Comparison of ENCODE assay signal across 22 mouse cellular contexts in genomic region chr13:102349493-102349892, GRCm38 (mm10).
DNase-seq lines count a peak whose midpoint lies in the region; ATAC-seq lines count a peak whose summit lies in the region.
"Had no signal": no experiment of that assay in that cellular context is flagged by ENCODE, and none has a peak within 500 bp of the region (broad histone marks: within the 10 kb centered on the region; RNA-seq: fewer than 3 reads in every experiment).

No protein-coding gene starts in this region.

- intact Hi-C loops in heart, postnatal 25 days (cut with DNase I): no loop called here
- intact Hi-C loops in heart, postnatal 36 days (cut with DNase I): no loop called here

- no peaks in the 10 kb centered on the region for H3K9me3 ChIP-seq in heart, embryonic 12.5 days (replicated peaks)
- H3K9me3 ChIP-seq in heart, embryonic 14.5 days (ENCODE audit: control insufficient read depth, low read length): no peaks in the 10 kb centered on the region
- no peaks in the 10 kb centered on the region for H3K9me3 ChIP-seq in heart, embryonic 16.5 days (replicated peaks; ENCODE audit: control insufficient read depth, low read length)
- H3K9me3 ChIP-seq: embryonic facial prominence, embryonic 13.5 days; embryonic facial prominence, embryonic 15.5 days; forebrain, embryonic 10.5 days; forebrain, embryonic 12.5 days had no signal

- no peak overlapping the region for H3K4me3 ChIP-seq in heart, embryonic 12.5 days
- H3K4me3 ChIP-seq in heart, embryonic 14.5 days (ENCODE audit: control insufficient read depth in 1 of 2, insufficient read depth in 1 of 2, low read depth in 1 of 2, low read length in 2 of 2): no peak overlapping the region
- no peak overlapping the region for H3K4me3 ChIP-seq in heart, embryonic 16.5 days (ENCODE audit: low read length)
- H3K4me3 ChIP-seq: embryonic facial prominence, embryonic 13.5 days; embryonic facial prominence, embryonic 15.5 days; erythroblast, embryonic 14.5 days; forebrain, embryonic 10.5 days; forebrain, embryonic 12.5 days had no signal

- H3K4me2 ChIP-seq in heart, embryonic 12.5 days: no peak overlapping the region
- peak overlapping the region; percentile 32; the same call in 1 of the 2 replicates for H3K4me2 ChIP-seq in heart, embryonic 14.5 days (ENCODE audit: low read length)
- H3K4me2 ChIP-seq in heart, embryonic 16.5 days (ENCODE audit: low read depth, low read length): peak overlapping the region; percentile 36
- H3K4me2 ChIP-seq: embryonic facial prominence, embryonic 13.5 days; embryonic facial prominence, embryonic 15.5 days; forebrain, embryonic 12.5 days had no signal

- no peak for DNase-seq in heart, adult 9 months (ENCODE audit: low spot score in 2 of 2)
- no peak for DNase-seq in heart, postnatal 25 days (ENCODE audit: low spot score)
- DNase-seq in heart, postnatal 36 days: no peak
- DNase-seq: adrenal gland, adult 2 months; adrenal gland, postnatal 10 days; adrenal gland, postnatal 25 days; cerebellum, adult 11 months; cerebellum, adult 18-20 months; cerebellum, adult 8-10 months; cerebellum, adult 9-11 months; cerebellum, postnatal 14 days; cerebellum, postnatal 36 days; embryo, embryonic 11 days had no signal

- WGBS in heart, embryonic 12.5 days: 78% methylated on average over 1 of the region's 1 CpGs
- 68% methylated on average over 1 of the region's 1 CpGs for WGBS in heart, embryonic 14.5 days
- WGBS in heart, embryonic 16.5 days: 62% methylated on average over 1 of the region's 1 CpGs

- H3K9ac ChIP-seq in heart, embryonic 12.5 days: no peak overlapping the region
- no peak overlapping the region for H3K9ac ChIP-seq in heart, embryonic 14.5 days (ENCODE audit: low read length)
- H3K9ac ChIP-seq in heart, embryonic 16.5 days (ENCODE audit: low read length): no peak overlapping the region
- H3K9ac ChIP-seq: embryonic facial prominence, embryonic 13.5 days; embryonic facial prominence, embryonic 15.5 days; forebrain, embryonic 12.5 days had no signal

- H3K27me3 ChIP-seq in heart, embryonic 12.5 days (replicated peaks): no peaks in the 10 kb centered on the region
- no peaks in the 10 kb centered on the region for H3K27me3 ChIP-seq in heart, embryonic 14.5 days (ENCODE audit: control insufficient read depth, insufficient read depth, low read length)
- no peaks in the 10 kb centered on the region for H3K27me3 ChIP-seq in heart, embryonic 16.5 days (ENCODE audit: control insufficient read depth, insufficient read depth, low read length)
- H3K27me3 ChIP-seq: embryonic facial prominence, embryonic 13.5 days; embryonic facial prominence, embryonic 15.5 days; forebrain, embryonic 12.5 days had no signal

- no peak for ATAC-seq in heart, embryonic 12.5 days (ENCODE audit: insufficient number of reproducible peaks, low FRiP score)
- no peak for ATAC-seq in heart, embryonic 14.5 days (ENCODE audit: insufficient number of reproducible peaks, insufficient read depth, low FRiP score, low read depth)
- peak; percentile 78; the same call in 1 of the 2 replicates for ATAC-seq in heart, embryonic 16.5 days (replicated peaks; ENCODE audit: extremely low read depth, insufficient read depth, low FRiP score)
- ATAC-seq: forebrain, embryonic 14.5 days had no signal

- H3K4me1 ChIP-seq in heart, embryonic 12.5 days (replicated peaks): peaks cover 9% of the 10 kb centered on the region
- peaks cover 4 to 15% of the 10 kb centered on the region in 2 experiments; a peak in 3 of 4 replicates for H3K4me1 ChIP-seq in heart, embryonic 14.5 days (ENCODE audit: control insufficient read depth in 2 of 2, insufficient read depth in 2 of 2, low read length in 2 of 2)
- peaks cover 15% of the 10 kb centered on the region for H3K4me1 ChIP-seq in heart, embryonic 16.5 days (ENCODE audit: control insufficient read depth, insufficient read depth, low read length)
- H3K4me1 ChIP-seq: forebrain, embryonic 10.5 days; forebrain, embryonic 12.5 days had no signal

- H3K27ac ChIP-seq in heart, embryonic 12.5 days (ENCODE audit: poor library complexity, severe bottlenecking): peak overlapping the region; percentile 64
- peak overlapping the region; percentile 13 to 66 for H3K27ac ChIP-seq in heart, embryonic 14.5 days (replicated peaks in 1 of 2; ENCODE audit: control insufficient read depth in 1 of 2, insufficient read depth in 1 of 2, low read depth in 2 of 2, low read length in 2 of 2)
- peak overlapping the region; percentile 84 for H3K27ac ChIP-seq in heart, embryonic 16.5 days (ENCODE audit: low read length)
- H3K27ac ChIP-seq: embryonic facial prominence, embryonic 13.5 days; embryonic facial prominence, embryonic 15.5 days; forebrain, embryonic 10.5 days; forebrain, embryonic 12.5 days had no signal

- no peaks in the 10 kb centered on the region for H3K36me3 ChIP-seq in heart, embryonic 12.5 days
- H3K36me3 ChIP-seq in heart, embryonic 14.5 days (ENCODE audit: control insufficient read depth, insufficient read depth, low read length): no peaks in the 10 kb centered on the region
- H3K36me3 ChIP-seq in heart, embryonic 16.5 days (ENCODE audit: control insufficient read depth, insufficient read depth): no peaks in the 10 kb centered on the region
- H3K36me3 ChIP-seq: embryonic facial prominence, embryonic 13.5 days; embryonic facial prominence, embryonic 15.5 days; forebrain, embryonic 10.5 days; forebrain, embryonic 12.5 days had no signal
